Mouse (Mus musculus): ENCODE data around the gene Gm49405. TPM values are rescaled to one million over a fixed set of nuclear protein-coding genes. Genes with fewer than 3 reads are reported as not detected.
"Not testable (repeated sequence)": the region's sequence is repeated elsewhere in the genome, so short reads cannot be mapped to it uniquely, and the experiment has no call there.

Gene Gm49405
- polyA plus RNA-seq, 1 experiment from 2014 or later, result 4.9 TPM

DNA sequence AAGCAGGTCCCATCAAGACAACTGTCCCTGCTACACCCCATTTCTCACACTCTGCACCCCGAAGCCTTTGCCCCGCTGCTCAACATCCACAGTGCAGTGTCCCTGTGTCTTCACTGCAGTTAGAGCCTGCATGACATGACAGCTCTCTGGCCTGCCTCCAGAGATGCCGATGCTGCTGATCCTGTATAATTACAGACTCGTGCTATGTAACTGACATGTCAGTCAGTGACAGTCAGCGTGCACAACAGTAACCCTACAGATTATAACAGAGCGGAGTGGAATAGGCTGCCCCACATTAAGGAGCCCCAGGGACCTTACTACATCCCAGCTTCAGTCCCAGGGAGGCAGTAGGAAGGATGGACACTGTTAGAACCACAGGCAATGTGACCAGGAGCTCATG lies 38.6 kb upstream of the Gm49405 start:
- not testable (repeated sequence) for H3K4me1 ChIP-seq (ENCODE audit: control insufficient read depth, insufficient read depth, low read length); H3K4me3 ChIP-seq (ENCODE audit: low read depth, low read length); H3K27ac ChIP-seq (ENCODE audit: low read depth, low read length); H3K4me2 ChIP-seq (ENCODE audit: low read depth, low read length); H3K9me3 ChIP-seq (ENCODE audit: control insufficient read depth, low read length); H3K36me3 ChIP-seq (ENCODE audit: control insufficient read depth, insufficient read depth, low read length); H3K27me3 ChIP-seq (ENCODE audit: control insufficient read depth, insufficient read depth, low read length); ATAC-seq (ENCODE audit: low read depth); H3K9ac ChIP-seq (replicated peaks; ENCODE audit: low read depth, low read length)
- 88% methylated on average over 6 of the region's 6 CpGs for WGBS

DNA sequence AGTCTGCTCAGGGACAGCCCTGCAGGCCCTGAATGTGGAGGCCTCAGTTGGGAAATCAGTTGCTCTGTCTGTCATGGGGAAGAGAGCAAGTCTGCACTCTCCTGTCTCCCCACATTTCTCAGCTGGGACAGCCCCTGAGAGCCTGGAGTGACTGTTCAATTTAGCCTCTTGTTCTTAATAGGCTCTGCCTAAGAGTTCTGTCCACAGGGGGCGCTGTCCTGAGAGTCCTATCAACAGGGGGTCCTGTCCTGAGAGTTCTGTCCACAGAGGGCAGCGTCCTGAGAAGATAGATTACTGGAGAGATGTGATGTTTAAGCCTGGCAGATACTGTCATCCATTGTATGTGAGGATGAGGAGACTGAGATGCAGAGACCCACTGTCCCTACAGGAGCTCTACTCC lies 38.0 kb upstream of the Gm49405 start:
- WGBS, result 15% methylated on average over 2 of the region's 2 CpGs
- Histone ChIP-seq H3K36me3 (ENCODE audit: control insufficient read depth, insufficient read depth, low read length) (no peaks in the 10 kb centered on the region), H3K9me3 (ENCODE audit: control insufficient read depth, low read length) (no peaks in the 10 kb centered on the region), H3K4me1 (ENCODE audit: control insufficient read depth, insufficient read depth, low read length) (no peaks in the 10 kb centered on the region), H3K9ac (replicated peaks; ENCODE audit: low read depth, low read length) (no peak overlapping the region), H3K4me2 (ENCODE audit: low read depth, low read length) (no peak overlapping the region), H3K27me3 (ENCODE audit: control insufficient read depth, insufficient read depth, low read length) (no peaks in the 10 kb centered on the region), H3K4me3 (ENCODE audit: low read depth, low read length) (no peak overlapping the region), H3K27ac (ENCODE audit: low read depth, low read length) (no peak overlapping the region)
- ATAC-seq (ENCODE audit: low read depth), result no peak

DNA sequence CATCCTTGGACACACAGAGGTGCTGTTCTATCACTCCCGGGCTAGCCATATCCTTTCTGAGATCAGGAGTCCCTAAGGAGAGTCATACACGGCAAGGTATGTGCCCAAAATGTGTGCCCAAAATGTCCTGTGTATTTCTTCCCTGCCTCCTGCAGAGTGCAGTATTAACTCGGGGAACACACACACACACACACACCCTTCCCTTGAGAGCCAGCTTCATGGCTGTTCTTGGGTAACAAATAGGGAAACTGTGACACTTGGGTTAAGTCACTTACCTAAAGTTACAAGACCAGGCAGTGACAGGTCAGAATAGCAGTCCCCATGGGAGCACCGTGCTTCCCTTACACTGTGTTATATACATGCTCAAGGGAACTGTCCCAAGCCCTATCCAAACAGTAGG lies 36.4 kb upstream of the Gm49405 start:
- H3K4me2 ChIP-seq (ENCODE audit: low read depth, low read length), result no peak overlapping the region

DNA sequence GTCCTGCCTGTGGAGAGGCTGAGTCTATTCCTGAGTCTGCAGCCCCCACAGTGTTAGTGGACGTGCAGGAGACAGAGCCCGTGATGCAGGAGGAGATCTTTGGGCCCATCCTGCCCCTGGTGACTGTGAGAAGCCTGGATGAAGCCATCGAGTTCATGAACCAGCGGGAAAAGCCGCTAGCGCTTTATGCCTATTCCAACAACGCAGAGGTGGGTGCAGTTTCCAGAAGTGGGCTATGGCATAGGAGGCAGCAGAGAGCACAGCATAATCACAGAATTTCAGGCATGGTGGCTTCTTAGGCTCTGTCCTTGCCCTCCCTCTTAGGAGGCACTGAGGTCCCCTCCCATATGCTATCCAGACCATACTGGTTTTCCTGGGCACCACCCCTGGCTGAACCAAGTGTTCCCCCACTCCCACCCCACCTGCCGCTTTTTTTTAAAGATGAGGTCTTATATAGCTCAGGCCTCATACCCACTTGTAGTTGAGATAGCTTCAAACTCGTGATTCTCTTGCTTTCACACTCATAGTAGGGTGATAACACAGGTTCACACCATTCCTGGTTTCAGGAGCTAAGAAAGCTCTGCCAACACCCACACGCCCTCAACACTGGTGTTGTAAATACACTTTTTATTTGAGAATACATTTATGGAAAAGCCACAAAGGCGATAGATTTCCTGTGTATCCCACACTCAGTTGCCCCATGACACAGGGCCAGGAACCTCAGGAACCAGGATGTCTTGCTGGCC lies 33.9 kb upstream of the Gm49405 start:
- Histone ChIP-seq H3K9me3 (ENCODE audit: control insufficient read depth, low read length) (no peaks in the 10 kb centered on the region), H3K9ac (replicated peaks; ENCODE audit: low read depth, low read length) (no peak overlapping the region), H3K4me3 (ENCODE audit: low read depth, low read length) (no peak overlapping the region), H3K4me2 (ENCODE audit: low read depth, low read length) (no peak overlapping the region), H3K4me1 (ENCODE audit: control insufficient read depth, insufficient read depth, low read length) (no peaks in the 10 kb centered on the region), H3K36me3 (ENCODE audit: control insufficient read depth, insufficient read depth, low read length) (no peaks in the 10 kb centered on the region), H3K27me3 (ENCODE audit: control insufficient read depth, insufficient read depth, low read length) (no peaks in the 10 kb centered on the region), H3K27ac (ENCODE audit: low read depth, low read length) (no peak overlapping the region)
- no peak for ATAC-seq (ENCODE audit: low read depth)
- 79% methylated on average over 11 of the region's 11 CpGs for WGBS

More for the DNA sequence above, 36.4 kb upstream of the Gm49405 start:
- no peak overlapping the region for H3K9ac ChIP-seq (replicated peaks; ENCODE audit: low read depth, low read length)
- no peak overlapping the region for H3K27ac ChIP-seq (ENCODE audit: low read depth, low read length)
- no peaks in the 10 kb centered on the region for H3K9me3 ChIP-seq (ENCODE audit: control insufficient read depth, low read length)
- no peak overlapping the region for H3K4me3 ChIP-seq (ENCODE audit: low read depth, low read length)
- H3K27me3 ChIP-seq (ENCODE audit: control insufficient read depth, insufficient read depth, low read length), result no peaks in the 10 kb centered on the region
- no peaks in the 10 kb centered on the region for H3K4me1 ChIP-seq (ENCODE audit: control insufficient read depth, insufficient read depth, low read length)
- no peaks in the 10 kb centered on the region for H3K36me3 ChIP-seq (ENCODE audit: control insufficient read depth, insufficient read depth, low read length)
- 79% methylated on average over 4 of the region's 4 CpGs for WGBS
- ATAC-seq (ENCODE audit: low read depth), result no peak

DNA sequence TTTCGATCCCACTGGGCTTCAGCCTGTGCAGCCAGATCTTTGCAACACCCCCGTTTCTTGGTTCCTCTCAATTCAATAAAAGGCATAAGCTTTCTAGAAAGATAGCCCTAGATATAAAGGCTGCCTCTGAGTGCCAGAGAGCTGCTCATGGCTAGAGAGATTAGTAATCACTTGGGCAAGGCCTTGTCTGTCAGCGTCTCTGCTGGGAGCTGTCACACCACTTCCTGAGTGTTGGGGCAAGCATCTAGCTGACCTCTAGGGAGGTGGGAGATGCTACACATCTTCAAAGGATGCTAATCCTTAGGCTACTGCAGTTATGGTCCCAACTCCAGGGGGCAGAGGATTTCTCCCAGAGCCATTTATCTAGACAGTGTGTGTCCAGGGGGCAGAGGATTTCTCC lies 33.2 kb upstream of the Gm49405 start:
- Histone ChIP-seq H3K36me3 (ENCODE audit: control insufficient read depth, insufficient read depth, low read length) (no peaks in the 10 kb centered on the region), H3K27ac (ENCODE audit: low read depth, low read length) (no peak overlapping the region), H3K27me3 (ENCODE audit: control insufficient read depth, insufficient read depth, low read length) (no peaks in the 10 kb centered on the region), H3K9me3 (ENCODE audit: control insufficient read depth, low read length) (no peaks in the 10 kb centered on the region), H3K4me2 (ENCODE audit: low read depth, low read length) (no peak overlapping the region), H3K9ac (replicated peaks; ENCODE audit: low read depth, low read length) (no peak overlapping the region), H3K4me1 (ENCODE audit: control insufficient read depth, insufficient read depth, low read length) (no peaks in the 10 kb centered on the region), H3K4me3 (ENCODE audit: low read depth, low read length) (no peak overlapping the region)
- ATAC-seq (ENCODE audit: low read depth), result no peak
- WGBS, result 75% methylated on average over 3 of the region's 3 CpGs

GRCm38 (mm10) chr19:3972229-3972628 lies 28.2 kb upstream of the Gm49405 start, which contains the start of gene Aldh3b2:
Gene Aldh3b2 (plus strand): TSS chr19:3972328.
- Histone ChIP-seq H3K4me1 (ENCODE audit: control insufficient read depth, insufficient read depth, low read length) (no peaks in the 10 kb centered on the region), H3K9me3 (ENCODE audit: control insufficient read depth, low read length) (no peaks in the 10 kb centered on the region), H3K4me2 (ENCODE audit: low read depth, low read length) (no peak within 1 kb of the TSS), H3K9ac (replicated peaks; ENCODE audit: low read depth, low read length) (no peak within 1 kb of the TSS), H3K27ac (ENCODE audit: low read depth, low read length) (no peak within 1 kb of the TSS), H3K4me3 (ENCODE audit: low read depth, low read length) (no peak within 1 kb of the TSS), H3K36me3 (ENCODE audit: control insufficient read depth, insufficient read depth, low read length) (no peaks in the 10 kb centered on the region), H3K27me3 (ENCODE audit: control insufficient read depth, insufficient read depth, low read length) (no peaks in the 10 kb centered on the region)
- no peak for ATAC-seq (ENCODE audit: low read depth)
- WGBS, result 49% methylated on average over 9 of the region's 9 CpGs

DNA sequence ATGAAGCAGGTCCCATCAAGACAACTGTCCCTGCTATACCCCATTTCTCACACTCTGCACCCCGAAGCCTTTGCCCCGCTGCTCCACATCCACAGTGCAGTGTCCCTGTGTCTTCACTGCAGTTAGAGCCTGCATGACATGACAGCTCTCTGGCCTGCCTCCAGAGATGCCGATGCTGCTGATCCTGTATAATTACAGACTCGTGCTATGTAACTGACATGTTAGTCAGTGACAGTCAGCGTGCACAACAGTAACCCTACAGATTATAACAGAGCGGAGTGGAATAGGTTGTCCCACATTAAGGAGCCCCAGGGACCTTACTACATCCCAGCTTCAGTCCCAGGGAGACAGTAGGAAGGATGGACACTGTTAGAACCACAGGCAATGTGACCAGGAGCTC lies 25.8 kb upstream of the Gm49405 start:
- H3K4me1 ChIP-seq (ENCODE audit: control insufficient read depth, insufficient read depth, low read length); H3K4me2 ChIP-seq (ENCODE audit: low read depth, low read length); H3K27ac ChIP-seq (ENCODE audit: low read depth, low read length); H3K9me3 ChIP-seq (ENCODE audit: control insufficient read depth, low read length); H3K27me3 ChIP-seq (ENCODE audit: control insufficient read depth, insufficient read depth, low read length); H3K9ac ChIP-seq (replicated peaks; ENCODE audit: low read depth, low read length); ATAC-seq (ENCODE audit: low read depth); H3K36me3 ChIP-seq (ENCODE audit: control insufficient read depth, insufficient read depth, low read length); H3K4me3 ChIP-seq (ENCODE audit: low read depth, low read length): not testable (repeated sequence)
- WGBS, result 88% methylated on average over 6 of the region's 6 CpGs

DNA sequence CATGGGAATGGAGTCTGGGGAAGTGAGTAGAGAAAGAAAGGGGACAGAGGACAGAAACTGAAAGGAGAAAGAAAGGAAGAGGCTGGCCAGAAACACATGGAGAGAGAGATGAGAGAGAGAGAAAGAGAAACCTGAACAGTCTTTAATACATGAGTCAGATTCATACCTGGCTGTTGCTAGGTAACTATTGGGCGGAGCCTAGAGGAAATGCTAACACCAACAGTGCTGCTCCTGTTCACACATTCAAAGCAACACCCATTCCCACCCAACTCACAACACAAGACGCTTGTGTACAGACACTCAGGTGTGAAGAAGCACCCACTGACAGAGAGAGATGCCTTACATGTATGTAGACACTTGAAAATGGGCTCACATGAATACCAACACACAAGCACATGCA lies 24.6 kb upstream of the Gm49405 start:
- ATAC-seq (ENCODE audit: low read depth), result no peak
- 76% methylated on average over 2 of the region's 2 CpGs for whole genome bisulfite sequencing
- H3K9me3 ChIP-seq (ENCODE audit: control insufficient read depth, low read length), result no peaks in the 10 kb centered on the region
- H3K27ac ChIP-seq (ENCODE audit: low read depth, low read length), result no peak overlapping the region
- no peak overlapping the region for H3K4me2 ChIP-seq (ENCODE audit: low read depth, low read length)
- H3K9ac ChIP-seq (replicated peaks; ENCODE audit: low read depth, low read length), result no peak overlapping the region
- H3K27me3 ChIP-seq (ENCODE audit: control insufficient read depth, insufficient read depth, low read length), result no peaks in the 10 kb centered on the region
- H3K4me3 ChIP-seq (ENCODE audit: low read depth, low read length), result no peak overlapping the region
- H3K36me3 ChIP-seq (ENCODE audit: control insufficient read depth, insufficient read depth, low read length), result no peaks in the 10 kb centered on the region
- H3K4me1 ChIP-seq (ENCODE audit: control insufficient read depth, insufficient read depth, low read length), result no peaks in the 10 kb centered on the region

DNA sequence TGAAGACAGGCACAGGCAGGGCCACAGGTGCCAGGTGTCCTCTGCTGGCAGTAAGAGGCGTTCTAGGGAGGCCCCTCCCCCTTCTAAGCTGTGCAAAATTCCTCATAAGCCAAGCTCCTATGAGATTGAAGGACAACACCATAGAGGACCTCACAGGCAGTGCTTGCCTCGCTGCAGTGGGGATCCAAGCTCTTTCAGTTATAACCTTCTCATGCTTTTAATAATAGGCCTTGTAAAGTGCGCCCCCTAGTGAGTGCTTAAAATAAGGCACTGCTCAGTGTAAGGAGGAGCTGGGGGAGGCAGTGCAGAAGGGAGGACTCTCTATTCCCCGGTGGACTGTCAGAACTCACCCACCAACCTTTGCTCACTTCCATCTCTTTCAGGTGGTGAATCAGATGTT lies 20.1 kb upstream of the Gm49405 start:
- Histone ChIP-seq H3K27me3 (ENCODE audit: control insufficient read depth, insufficient read depth, low read length) (no peaks in the 10 kb centered on the region), H3K9me3 (ENCODE audit: control insufficient read depth, low read length) (no peaks in the 10 kb centered on the region), H3K27ac (ENCODE audit: low read depth, low read length) (no peak overlapping the region), H3K4me1 (ENCODE audit: control insufficient read depth, insufficient read depth, low read length) (0 out of 2 replicates have a peak, but pooled peaks cover 2% of the 10 kb centered on the region), H3K4me2 (ENCODE audit: low read depth, low read length) (no peak overlapping the region), H3K9ac (replicated peaks; ENCODE audit: low read depth, low read length) (no peak overlapping the region), H3K4me3 (ENCODE audit: low read depth, low read length) (no peak overlapping the region), H3K36me3 (ENCODE audit: control insufficient read depth, insufficient read depth, low read length) (no peaks in the 10 kb centered on the region)
- 16% methylated on average over 4 of the region's 4 CpGs for WGBS
- peak; percentile 63; the same call in 1 of the 2 replicates for ATAC-seq (ENCODE audit: low read depth)
